Mouse (Mus musculus) erythroblast, adult 5-6 weeks (primary cell): Measurements from ENCODE around the gene Lrguk. TPM values are rescaled to one million over a fixed set of nuclear protein-coding genes. Genes with fewer than 3 reads are reported as not detected.
A peak's percentile ranks its signal among the peaks of the same experiment; 100 is the strongest.

Experiments
- ATAC-seq: replicated peaks from 2 replicates; pipeline ENCODE4 v1.8.0; 2016; ENCODE audit warnings: moderate number of reproducible peaks, mild to moderate bottlenecking, moderate TSS enrichment, inconsistent platforms; ENCODE audit not compliant: poor library complexity, low FRiP score, severe bottlenecking
- total RNA-seq, 2 experiments: library from RNA; stranded (forward) in 1 of 2; stranded (reverse) in 1 of 2; fragments of 150-400 nt in 1 of 2; fragments of 200-764, 138-1000 nt in 1 of 2; gene quantifications; 2 replicates each; pipeline versions ENCODE4 v1.2.3 to v1.2.4; 2015 to 2017; ENCODE audit warnings: low replicate concordance in 2 of 2

Gene Lrguk
- total RNA-seq, 2 experiments from 2014 or later: 0.19 TPM; not detected in 1

DNA sequence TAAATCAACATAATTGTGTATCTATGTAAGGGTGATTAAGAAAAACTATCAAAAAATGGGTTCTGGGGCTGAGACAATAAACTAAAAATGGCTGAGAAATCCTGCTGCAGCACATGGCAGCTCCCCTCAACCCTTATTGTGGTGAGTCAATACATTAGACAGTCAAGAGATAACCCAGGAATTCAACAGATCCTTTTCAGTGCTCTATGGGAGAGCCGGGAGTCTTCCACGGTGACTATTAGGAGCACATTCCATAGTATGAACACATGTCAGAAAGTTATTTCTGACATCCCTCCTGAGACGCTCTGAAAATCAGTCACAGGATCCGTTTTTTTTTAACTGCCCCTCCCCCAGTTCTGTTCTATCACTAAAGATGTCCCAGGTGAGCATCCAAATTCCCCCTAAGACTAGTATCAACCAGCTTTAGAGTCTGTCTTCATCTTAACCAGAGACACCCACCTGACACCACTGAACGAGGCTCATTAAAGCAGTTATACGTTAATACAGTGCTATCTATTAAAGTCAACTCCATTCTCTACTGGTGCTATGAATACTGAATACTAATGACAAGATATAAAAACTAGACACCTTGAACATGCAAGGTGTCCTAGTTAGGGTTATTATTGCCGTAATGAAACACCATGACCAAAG lies 141.7 kb downstream of the Lrguk start:
- no peak for ATAC-seq

DNA sequence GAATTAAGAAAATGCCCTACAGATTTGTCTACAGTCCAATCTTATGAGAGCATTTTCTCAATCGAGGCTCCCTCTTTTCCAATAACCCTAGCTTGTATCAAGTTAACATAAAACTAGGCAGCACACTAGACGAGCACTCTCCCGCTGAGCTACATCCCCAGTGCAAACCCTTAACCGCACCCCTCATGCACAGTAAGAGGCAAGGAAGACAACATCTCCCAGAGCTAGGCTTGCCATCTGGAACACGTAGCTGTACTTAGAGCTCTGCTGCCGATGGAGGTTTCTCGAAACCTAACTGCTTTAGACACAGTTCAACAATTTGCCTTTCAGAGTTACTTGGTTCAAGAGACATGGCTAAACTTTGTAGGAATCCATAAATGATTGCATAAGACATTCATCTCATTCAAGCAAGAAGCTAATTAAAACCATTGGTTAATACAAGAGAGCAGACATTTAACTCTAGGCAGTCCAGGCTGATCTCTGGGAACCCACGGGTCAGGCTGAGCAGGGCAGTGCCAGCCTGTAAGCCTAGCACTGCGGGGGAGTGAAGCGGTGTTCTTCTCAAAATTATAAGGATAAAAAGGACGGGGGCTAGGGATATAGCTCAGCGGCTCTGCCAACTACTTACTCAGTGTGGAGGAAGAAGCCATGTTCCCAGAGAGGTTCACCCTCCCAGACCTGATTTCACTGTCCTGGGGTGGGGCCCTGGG lies 142.7 kb downstream of the Lrguk start:
- no peak for ATAC-seq

DNA sequence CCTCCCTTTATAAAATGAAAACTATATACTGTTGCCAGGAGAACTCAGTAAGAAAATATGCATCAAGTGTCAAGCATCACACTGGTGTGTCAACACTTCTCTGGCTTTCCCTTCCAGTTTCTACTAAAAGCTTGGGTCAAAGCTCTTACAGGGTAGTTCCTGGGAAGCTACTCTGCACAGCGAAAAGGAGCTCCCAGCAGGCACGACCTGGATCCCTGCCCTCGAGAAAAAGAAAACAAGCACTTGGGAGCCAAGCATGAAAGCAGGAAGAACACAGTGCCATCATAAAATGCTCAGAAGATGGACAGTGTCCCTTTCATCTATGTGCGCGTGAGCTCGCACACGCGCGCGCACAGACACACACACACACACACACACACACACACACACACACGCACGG lies 144.0 kb downstream of the Lrguk start:
- ATAC-seq: no peak

GRCm38 (mm10) chr6:34174715-34175114 lies 145.5 kb downstream of the Lrguk start:
- ATAC-seq: no peak

DNA sequence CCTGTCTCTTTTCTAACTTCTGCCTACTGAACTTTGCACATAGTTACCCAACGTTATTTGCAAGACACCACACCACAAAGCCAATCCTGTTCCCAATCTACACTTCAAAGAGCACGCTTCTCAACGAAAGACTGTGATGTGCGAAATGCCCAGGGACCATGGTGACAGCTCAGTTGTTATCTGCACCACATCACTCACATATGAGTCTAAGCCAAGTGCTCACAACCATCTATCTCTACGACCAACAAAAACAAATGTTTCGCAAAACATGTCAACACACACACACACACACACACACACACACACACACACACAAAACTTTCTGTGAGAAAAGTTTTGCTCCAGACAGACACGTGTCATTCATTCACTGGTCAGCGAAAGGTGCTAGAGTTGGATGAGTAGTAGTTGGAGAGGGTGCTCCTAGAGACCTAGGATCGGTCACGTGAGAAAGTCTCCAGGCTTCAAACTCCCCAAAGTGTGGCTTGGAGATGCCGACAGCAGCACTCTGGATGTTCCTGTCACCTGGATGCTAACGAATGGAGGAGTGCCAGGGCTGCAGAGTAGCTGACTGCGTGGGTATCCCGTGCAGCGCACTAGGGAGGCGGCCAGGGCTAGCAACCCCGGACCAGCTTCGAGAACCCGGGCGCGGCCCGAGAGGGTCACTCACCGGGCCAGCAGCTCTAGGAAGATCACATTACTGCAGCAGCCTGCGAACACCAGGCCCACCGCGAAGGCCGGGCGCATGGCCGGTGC lies 147.0 kb downstream of the Lrguk start:
- ATAC-seq: peak; percentile 61

GRCm38 (mm10) chr6:34176864-34177247 lies 147.6 kb downstream of the Lrguk start, which contains the start of gene Slc35b4:
TSS of gene Slc35b4 (minus strand) at chr6:34177111.
- ATAC-seq: peak; percentile 93

DNA sequence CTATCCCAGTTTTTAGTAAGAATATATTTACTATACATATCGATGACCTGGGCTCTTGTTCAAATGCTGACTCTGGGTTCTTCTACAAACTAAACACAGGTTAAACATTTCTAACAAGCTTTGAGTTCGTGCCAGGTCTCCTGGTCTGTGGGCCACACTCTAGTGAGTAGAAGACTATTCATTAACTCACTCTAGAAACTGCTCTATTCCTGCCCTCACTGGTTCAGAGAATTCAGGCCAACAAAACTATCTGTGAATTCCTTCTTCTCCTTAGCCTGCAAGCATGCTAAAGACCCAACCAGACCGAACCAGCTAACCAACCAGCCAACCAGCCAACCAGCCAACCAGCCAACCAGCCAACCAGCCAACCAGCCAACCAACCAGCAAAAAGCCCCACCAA lies 149.8 kb downstream of the Lrguk start:
- no peak for ATAC-seq

DNA sequence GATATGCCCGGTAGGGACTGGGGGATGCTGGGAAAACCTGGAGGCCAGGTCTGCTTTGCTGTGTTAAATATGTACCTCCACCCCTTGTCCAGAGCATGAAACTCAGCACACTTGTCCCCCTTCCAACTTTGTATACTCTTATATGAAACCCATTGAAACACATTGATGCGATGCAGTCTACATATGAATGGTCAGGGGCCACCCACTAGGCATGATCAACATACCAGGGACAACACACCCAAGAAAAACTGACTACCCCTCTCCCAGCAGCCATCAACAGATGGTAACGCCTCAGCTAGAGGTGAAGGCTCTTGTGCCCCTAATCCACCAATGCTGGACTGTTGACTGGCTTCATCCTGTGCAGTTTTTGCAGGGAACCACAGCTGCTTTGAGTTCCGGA lies 150.7 kb downstream of the Lrguk start:
- no peak for ATAC-seq

GRCm38 (mm10) chr6:34181961-34182360 lies 152.7 kb downstream of the Lrguk start:
- no peak for ATAC-seq

DNA sequence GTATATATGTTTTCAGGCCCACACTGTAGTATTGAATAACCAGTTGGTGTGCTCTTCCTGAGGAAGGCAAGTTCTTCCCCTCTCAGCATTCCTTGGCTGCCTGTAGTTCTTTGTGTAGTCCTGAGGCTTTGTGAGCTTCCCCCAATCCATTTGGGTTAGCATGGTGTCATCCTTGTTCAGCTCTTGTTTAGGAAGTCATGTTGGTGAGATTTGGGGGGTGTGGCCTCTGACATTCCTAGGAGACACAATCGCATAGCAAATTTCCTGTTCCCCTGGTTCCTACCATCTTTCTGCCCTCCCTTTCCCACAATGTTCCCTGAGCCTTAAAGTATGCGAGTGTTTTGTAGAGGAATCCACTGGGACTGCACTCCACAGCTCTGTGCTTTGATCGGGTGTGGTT lies 154.1 kb downstream of the Lrguk start:
- no peak for ATAC-seq

Other genes starting within 250 kb of the Lrguk start
- gene Slc35b4, start 147.7 kb downstream of the Lrguk start, total RNA-seq (2015; ENCODE audit: low replicate concordance): 5.8 and 10.7 TPM in 2 replicates
- 9.2 and 9.5 TPM in 2 replicates for gene Slc35b4, start 147.7 kb downstream of the Lrguk start, total RNA-seq (2017; ENCODE audit: low replicate concordance)